Mouse (Mus musculus) liver, embryonic 13.5 days (tissue): ENCODE measurements around the gene Crtap. TPM values are rescaled to one million over a fixed set of nuclear protein-coding genes. Genes with fewer than 3 reads are reported as not detected.

ENCODE experiments used
- ATAC-seq: fragments of 200-750 bp; cut with Nextera tagmentation; 2 replicates; pipeline ENCODE4 v1.8.0; 2017; ENCODE audit warnings: low read depth, mild to moderate bottlenecking, moderate number of reproducible peaks, moderate library complexity
- DNase-seq: peaks from one replicate; pipeline ENCODE4 v3.0.0; 2022
- H3K27ac ChIP-seq: fragments of 300-500 bp; sonication (generic); 2 replicates; pipeline ENCODE4 v1.5.1; 2015; ENCODE audit warnings: moderate library complexity, mild to moderate bottlenecking, inconsistent platforms
- H3K27me3 ChIP-seq: fragments of 300-500 bp; sonication (generic); 2 replicates; pipeline ENCODE4 v1.6.1; 2015; ENCODE audit warnings: mild to moderate bottlenecking, inconsistent platforms
- H3K36me3 ChIP-seq: fragments of 300-500 bp; sonication (generic); 2 replicates; pipeline ENCODE4 v1.6.1; 2015; ENCODE audit warnings: mild to moderate bottlenecking, inconsistent platforms
- H3K4me1 ChIP-seq: fragments of 300-500 bp; sonication (generic); replicated peaks from 2 replicates; pipeline ENCODE4 v1.6.1; 2015; ENCODE audit warnings: inconsistent platforms
- H3K4me2 ChIP-seq: fragments of 300-500 bp; sonication (generic); 2 replicates; pipeline ENCODE4 v1.6.1; 2015; ENCODE audit warnings: inconsistent platforms, mild to moderate bottlenecking, moderate library complexity
- H3K4me3 ChIP-seq: fragments of 300-500 bp; sonication (generic); replicated peaks from 2 replicates; pipeline ENCODE4 v1.5.1; 2015; ENCODE audit warnings: mild to moderate bottlenecking, inconsistent platforms
- H3K9ac ChIP-seq: fragments of 300-500 bp; sonication (generic); 2 replicates; pipeline ENCODE4 v1.6.1; 2015; ENCODE audit warnings: mild to moderate bottlenecking, inconsistent platforms
- H3K9me3 ChIP-seq: fragments of 300-500 bp; sonication (generic); replicated peaks from 2 replicates; pipeline ENCODE4 v1.6.1; 2016; ENCODE audit warnings: inconsistent platforms
- WGBS: fragments of 180-500 bp; shearing (Covaris S2); methylation state at CpG from one replicate; pipeline ENCODE4 v1.1.7; 2015; ENCODE audit not compliant: insufficient replicate concordance; 5-methylcytosine and 5-hydroxymethylcytosine counted together
- polyA plus RNA-seq: library from polyadenylated mRNA; unstranded; fragments of >200 nt; fragmentation: Nextera tagmentation; extraction: Ambion mirVana; gene quantifications from 2 replicates; pipeline ENCODE4 v1.2.1, GENCODE M21; 2015

The Crtap gene
- 22.5 TPM in 2 replicates for polyA plus RNA-seq

GRCm38 (mm10) chr9:114389905-114390748 is at the start of gene Crtap:
Gene Crtap, minus strand, starts transcription at chr9:114390675.
- no peaks in the 10 kb centered on the region for H3K9me3 ChIP-seq
- peak within 1 kb of the TSS; percentile 75 for H3K4me3 ChIP-seq
- ATAC-seq (peak; percentile 78), DNase-seq (peak; percentile 62)
- peaks cover 41% of the 10 kb centered on the region for H3K4me1 ChIP-seq
- WGBS: 1% methylated on average over 91 of the region's 96 CpGs
- 0 out of 2 replicates have a peak, but pooled peaks cover under 1% of the 10 kb centered on the region for H3K36me3 ChIP-seq
- H3K27ac ChIP-seq: peak within 1 kb of the TSS; percentile 75
- no peaks in the 10 kb centered on the region for H3K27me3 ChIP-seq
- peak within 1 kb of the TSS; percentile 98 for H3K4me2 ChIP-seq
- peak within 1 kb of the TSS; percentile 82 for H3K9ac ChIP-seq

GRCm38 (mm10) chr9:114435668-114436067 is 45.2 kb upstream of the Crtap start:
- Histone ChIP-seq H3K4me1 (no peaks in the 10 kb centered on the region), H3K4me3 (no peak overlapping the region), H3K9me3 (no peaks in the 10 kb centered on the region), H3K27me3 (no peaks in the 10 kb centered on the region), H3K4me2 (no peak overlapping the region), H3K9ac (no peak overlapping the region), H3K27ac (no peak overlapping the region), H3K36me3 (0 out of 2 replicates have a peak, but pooled peaks cover 5% of the 10 kb centered on the region)
- DNase-seq (no peak), ATAC-seq (no peak)
- 70% methylated on average over 2 of the region's 2 CpGs for WGBS

- peaks cover 12% of the 10 kb centered on the region for H3K36me3 ChIP-seq
- H3K9me3 ChIP-seq: peaks cover 6% of the 10 kb centered on the region
- peaks cover 13% of the 10 kb centered on the region for H3K4me1 ChIP-seq
- peak; percentile 60 for ATAC-seq
- H3K4me2 ChIP-seq: no peak overlapping the region
- no peak overlapping the region for H3K9ac ChIP-seq
- H3K27ac ChIP-seq: no peak overlapping the region
- WGBS: 56% methylated on average over 12 of the region's 12 CpGs
- no peak overlapping the region for H3K4me3 ChIP-seq
- H3K27me3 ChIP-seq: no peaks in the 10 kb centered on the region
- peak; percentile 38 for DNase-seq
These were observed 37.8 kb upstream of the Crtap start for GRCm38 (mm10) chr9:114428103-114428834.

GRCm38 (mm10) chr9:114427425-114427824 is 37.0 kb upstream of the Crtap start:
- ATAC-seq (no peak), DNase-seq (no peak)
- no peak overlapping the region for H3K4me2 ChIP-seq
- H3K4me3 ChIP-seq: no peak overlapping the region
- H3K9me3 ChIP-seq: peaks cover 6% of the 10 kb centered on the region
- no peak overlapping the region for H3K27ac ChIP-seq
- H3K36me3 ChIP-seq: peaks cover 12% of the 10 kb centered on the region
- peaks cover 13% of the 10 kb centered on the region for H3K4me1 ChIP-seq
- 74% methylated on average over 8 of the region's 8 CpGs for WGBS
- no peak overlapping the region for H3K9ac ChIP-seq
- no peaks in the 10 kb centered on the region for H3K27me3 ChIP-seq

GRCm38 (mm10) chr9:114426201-114426600 is 35.7 kb upstream of the Crtap start:
- no peak for DNase-seq
- H3K36me3 ChIP-seq: peaks cover 12% of the 10 kb centered on the region

GRCm38 (mm10) chr9:114425576-114425975 is 35.1 kb upstream of the Crtap start:
- H3K9me3 ChIP-seq: peaks cover 6% of the 10 kb centered on the region
- peaks cover 13% of the 10 kb centered on the region for H3K4me1 ChIP-seq
- H3K4me2 ChIP-seq: no peak overlapping the region
- peaks cover 14% of the 10 kb centered on the region for H3K36me3 ChIP-seq
- H3K9ac ChIP-seq: no peak overlapping the region
- WGBS: 83% methylated on average over 5 of the region's 5 CpGs
- no peak overlapping the region for H3K4me3 ChIP-seq
- DNase-seq (no peak), ATAC-seq (no peak)
- H3K27ac ChIP-seq: no peak overlapping the region
- H3K27me3 ChIP-seq: no peaks in the 10 kb centered on the region

More at GRCm38 (mm10) chr9:114426201-114426600, 35.7 kb upstream of the Crtap start:
- no peak overlapping the region for H3K4me3 ChIP-seq
- peaks cover 13% of the 10 kb centered on the region for H3K4me1 ChIP-seq
- 62% methylated on average over 5 of the region's 5 CpGs for WGBS
- no peak overlapping the region for H3K4me2 ChIP-seq
- no peak overlapping the region for H3K9ac ChIP-seq
- H3K27me3 ChIP-seq: no peaks in the 10 kb centered on the region
- no peak overlapping the region for H3K27ac ChIP-seq
- no peak for ATAC-seq
- peaks cover 6% of the 10 kb centered on the region for H3K9me3 ChIP-seq

GRCm38 (mm10) chr9:114421797-114422196 is 31.3 kb upstream of the Crtap start:
- 68% methylated on average over 7 of the region's 7 CpGs for WGBS
- no peak overlapping the region for H3K27ac ChIP-seq
- no peak for ATAC-seq
- no peak overlapping the region for H3K4me3 ChIP-seq
- H3K27me3 ChIP-seq: no peaks in the 10 kb centered on the region
- H3K4me2 ChIP-seq: no peak overlapping the region
- peaks cover 19% of the 10 kb centered on the region for H3K36me3 ChIP-seq
- H3K9ac ChIP-seq: no peak overlapping the region
- peaks cover 6% of the 10 kb centered on the region for H3K9me3 ChIP-seq
- no peaks in the 10 kb centered on the region for H3K4me1 ChIP-seq
- DNase-seq: no peak

- no peak overlapping the region for H3K27ac ChIP-seq
- no peaks in the 10 kb centered on the region for H3K27me3 ChIP-seq
- DNase-seq: no peak
- H3K4me1 ChIP-seq: no peaks in the 10 kb centered on the region; the same call in 1 of the 2 replicates
- no peak overlapping the region for H3K9ac ChIP-seq
- WGBS: 66% methylated on average over 3 of the region's 3 CpGs
- peaks cover 18% of the 10 kb centered on the region for H3K36me3 ChIP-seq
- peaks cover 6% of the 10 kb centered on the region for H3K9me3 ChIP-seq
- H3K4me2 ChIP-seq: no peak overlapping the region
- no peak for ATAC-seq
- H3K4me3 ChIP-seq: no peak overlapping the region
These were observed 30.6 kb upstream of the Crtap start for GRCm38 (mm10) chr9:114421045-114421444.

- Histone ChIP-seq H3K27me3 (no peaks in the 10 kb centered on the region), H3K4me3 (no peak overlapping the region), H3K36me3 (peaks cover 12% of the 10 kb centered on the region), H3K27ac (no peak overlapping the region), H3K4me1 (no peaks in the 10 kb centered on the region; the same call in 1 of the 2 replicates), H3K4me2 (no peak overlapping the region), H3K9me3 (peaks cover 1% of the 10 kb centered on the region), H3K9ac (no peak overlapping the region)
- ATAC-seq (no peak), DNase-seq (no peak)
- 70% methylated on average over 8 of the region's 8 CpGs for WGBS
These were observed 30.0 kb upstream of the Crtap start for GRCm38 (mm10) chr9:114420443-114420842.

- Histone ChIP-seq H3K27ac (no peak overlapping the region), H3K27me3 (no peaks in the 10 kb centered on the region), H3K9ac (no peak overlapping the region), H3K4me1 (peaks cover 6% of the 10 kb centered on the region; the same call in 1 of the 2 replicates), H3K9me3 (no peaks in the 10 kb centered on the region), H3K4me2 (no peak overlapping the region), H3K36me3 (peaks cover 7% of the 10 kb centered on the region), H3K4me3 (no peak overlapping the region)
- no peak for DNase-seq
- WGBS: 73% methylated on average over 7 of the region's 7 CpGs
- ATAC-seq: 0 out of 2 replicates have a peak, but pooled peaks have one; percentile 14
These were observed 27.7 kb upstream of the Crtap start for GRCm38 (mm10) chr9:114418187-114418586.
